Mouse (Mus musculus): ENCODE results near the gene Zfp688.

DNA sequence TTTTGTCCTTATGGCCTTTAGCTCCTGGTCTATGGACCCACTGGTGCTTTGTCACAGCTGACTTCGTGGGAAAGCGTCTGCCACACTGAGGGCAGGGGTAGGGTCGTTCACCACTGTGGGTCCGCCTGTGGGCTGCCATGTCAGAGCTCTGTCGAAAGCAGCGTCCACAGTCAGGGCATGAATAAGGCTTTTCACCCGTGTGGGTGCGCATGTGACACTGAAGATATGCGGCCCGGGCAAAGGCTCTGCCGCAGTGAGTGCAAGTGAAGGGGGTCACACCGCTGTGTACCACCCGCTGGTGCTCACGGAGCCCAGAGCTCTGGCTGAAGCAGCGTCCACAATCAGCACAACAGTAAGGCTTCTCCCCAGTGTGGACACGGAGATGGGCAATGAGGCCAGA, 30.3 kb downstream of the Zfp688 start:
- no peak for TF ChIP-seq GATA1 (IDR thresholded peaks at IDR 0.05; ENCODE audit: low read length)
- TF ChIP-seq TAL1 (IDR thresholded peaks at IDR 0.05; ENCODE audit: low read length), result no peak

All from erythroblast, embryonic 14.5 days (primary cell).